Mouse (Mus musculus) T-cell, adult 2 months (primary cell): ENCODE data around the gene Zfp101.

Experiments used
- DNase-seq: peaks from one replicate; pipeline ENCODE4 v3.0.0; 2022; ENCODE audit warnings: low spot score

Gene Zfp101

GRCm38 (mm10) chr17:33394182-33395034, at the start of gene Zfp101:
Gene Zfp101 (minus strand): TSS chr17:33394641.
- DNase-seq = peak; percentile 89

GRCm38 (mm10) chr17:33441159-33441558, 46.7 kb upstream of the Zfp101 start:
- no peak for DNase-seq

- DNase-seq = no peak
Observed at GRCm38 (mm10) chr17:33439922-33440321, 45.5 kb upstream of the Zfp101 start.

GRCm38 (mm10) chr17:33439148-33439547, 44.7 kb upstream of the Zfp101 start:
- peak; percentile 73 for DNase-seq

- DNase-seq = no peak
Observed at GRCm38 (mm10) chr17:33432019-33432946, 37.8 kb upstream of the Zfp101 start, which contains the start of gene Actl9. Gene Actl9 (plus strand): TSS chr17:33432896.

- no peak for DNase-seq
Observed at GRCm38 (mm10) chr17:33392271-33392670, 2.2 kb downstream of the Zfp101 start.

- no peak for DNase-seq
Observed at GRCm38 (mm10) chr17:33385705-33386104, 8.7 kb downstream of the Zfp101 start.

- no peak for DNase-seq
Observed at GRCm38 (mm10) chr17:33372795-33373194, 21.6 kb downstream of the Zfp101 start.

GRCm38 (mm10) chr17:33358411-33359384, 35.7 kb downstream of the Zfp101 start, which contains the start of gene Zfp81:
Gene Zfp81 (minus strand): TSS chr17:33358878.
- DNase-seq = peak; percentile 86

- DNase-seq = no peak
Observed at GRCm38 (mm10) chr17:33352981-33353380, 41.5 kb downstream of the Zfp101 start.
